Mouse (Mus musculus): ENCODE results near the gene Wnk2. TPM values are rescaled to one million over a fixed set of nuclear protein-coding genes. Genes with fewer than 3 reads are reported as not detected.

Wnk2 gene
- polyA plus RNA-seq, 1 experiment, result not detected

DNA sequence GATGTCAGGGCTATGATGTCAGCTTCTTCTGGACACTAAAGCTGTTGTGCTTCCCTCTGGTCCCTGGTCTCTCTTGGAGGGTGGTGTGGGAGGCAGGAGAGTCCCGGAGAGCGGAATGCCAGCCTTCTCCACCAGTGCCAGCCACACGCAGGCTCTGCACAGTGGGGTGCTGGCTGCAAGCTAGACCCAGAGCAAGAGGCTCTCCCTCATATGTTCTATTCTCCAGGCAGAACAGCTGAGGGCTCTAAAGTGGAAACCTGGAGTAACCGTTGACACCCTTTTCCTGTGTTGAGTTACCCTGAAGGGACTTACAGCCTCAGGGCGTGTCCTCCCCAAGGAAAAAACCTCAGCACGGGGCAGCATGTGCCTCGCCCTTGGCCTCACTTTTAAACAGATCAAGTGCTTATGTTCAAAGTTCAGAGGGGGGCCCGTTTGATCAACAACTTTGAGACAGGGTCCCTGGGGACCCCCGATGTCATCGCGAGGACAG is 39.0 kb upstream of the Wnk2 start:
- H3K27ac ChIP-seq (replicated peaks; ENCODE audit: low read depth, low read length), result peak overlapping the region; percentile 81
- peaks cover 35% of the 10 kb centered on the region for H3K4me1 ChIP-seq (ENCODE audit: control insufficient read depth, insufficient read depth, insufficient read length, low read length)
- H3K4me3 ChIP-seq (ENCODE audit: insufficient read depth, low read depth, low read length), result peak overlapping the region; percentile 51

DNA sequence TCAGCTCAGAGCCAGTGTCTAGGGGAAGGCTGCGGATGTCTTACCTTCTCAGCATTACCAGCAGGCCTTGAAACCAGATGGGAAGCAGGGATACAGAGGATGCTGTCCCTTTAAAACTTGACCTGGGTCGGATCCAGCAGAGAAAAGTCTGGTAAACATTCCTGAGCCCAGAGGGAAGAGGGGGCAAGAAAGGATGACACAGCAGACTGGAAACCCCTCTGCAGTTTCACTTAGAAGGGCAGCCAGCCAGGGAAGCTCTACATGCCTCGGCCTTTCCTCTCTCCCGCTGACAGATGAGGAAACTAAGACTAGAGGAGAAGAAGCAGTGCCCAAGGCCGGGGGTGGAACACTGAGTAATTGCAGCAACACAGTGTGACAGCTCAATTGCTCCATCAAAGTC is 35.8 kb upstream of the Wnk2 start:
- H3K4me1 ChIP-seq (ENCODE audit: control insufficient read depth, insufficient read depth, insufficient read length, low read length), result peaks cover 11% of the 10 kb centered on the region
- no peak overlapping the region for H3K4me3 ChIP-seq (ENCODE audit: insufficient read depth, low read depth, low read length)
- H3K27ac ChIP-seq (replicated peaks; ENCODE audit: low read depth, low read length), result no peak overlapping the region

DNA sequence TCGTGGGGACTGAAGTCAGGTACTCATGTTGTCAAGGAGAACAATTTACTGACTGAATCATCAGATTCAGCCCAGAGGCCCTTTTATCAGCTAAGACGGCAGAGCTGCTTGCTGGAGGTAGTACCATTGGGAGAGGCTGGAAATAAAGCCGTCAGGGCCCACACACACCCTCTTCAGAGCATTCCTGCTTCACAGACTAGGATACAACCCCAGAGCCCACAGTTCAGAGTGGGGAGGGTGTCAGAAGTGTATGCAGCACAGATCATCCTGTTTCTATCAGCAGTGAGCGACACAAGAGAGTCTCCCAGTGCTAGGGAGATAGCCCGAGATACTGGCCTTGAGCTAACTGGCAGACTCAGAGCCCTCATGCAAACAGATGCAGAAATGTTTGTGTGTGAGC is 35.3 kb upstream of the Wnk2 start:
- peaks cover 8% of the 10 kb centered on the region for H3K4me1 ChIP-seq (ENCODE audit: control insufficient read depth, insufficient read depth, insufficient read length, low read length)
- H3K4me3 ChIP-seq (ENCODE audit: insufficient read depth, low read depth, low read length), result no peak overlapping the region
- no peak overlapping the region for H3K27ac ChIP-seq (replicated peaks; ENCODE audit: low read depth, low read length)

DNA sequence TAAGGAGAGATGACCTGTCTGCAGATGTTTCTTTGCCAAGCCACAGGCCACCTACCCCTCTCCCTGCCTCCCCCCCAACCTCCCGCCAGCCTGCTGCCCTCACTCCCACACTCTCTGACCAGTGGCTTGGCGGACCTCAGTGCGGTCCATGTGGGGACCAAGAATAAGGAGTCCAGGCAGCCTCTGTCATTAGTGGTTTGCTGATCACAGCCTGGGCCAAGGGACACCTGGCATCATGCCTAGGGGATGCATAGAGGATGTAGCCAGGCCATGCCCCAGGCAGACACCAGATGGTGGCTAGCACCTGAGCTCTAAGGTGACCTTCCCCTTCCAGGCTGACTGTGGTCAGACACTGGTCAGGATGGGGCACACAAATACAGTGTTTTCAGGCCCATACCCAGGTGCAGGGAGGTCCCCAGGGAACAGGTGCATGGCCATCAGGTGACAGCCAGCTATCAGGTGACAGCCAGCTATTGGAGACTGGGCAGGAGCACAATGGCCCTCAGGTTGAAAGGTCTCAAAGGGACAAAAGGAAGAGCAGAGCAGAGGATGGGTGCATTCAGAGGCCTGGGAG is 33.7 kb upstream of the Wnk2 start:
- H3K4me3 ChIP-seq (ENCODE audit: insufficient read depth, low read depth, low read length), result no peak overlapping the region
- H3K4me1 ChIP-seq (ENCODE audit: control insufficient read depth, insufficient read depth, insufficient read length, low read length), result peaks cover 2% of the 10 kb centered on the region; the same call in 1 of the 2 replicates

DNA sequence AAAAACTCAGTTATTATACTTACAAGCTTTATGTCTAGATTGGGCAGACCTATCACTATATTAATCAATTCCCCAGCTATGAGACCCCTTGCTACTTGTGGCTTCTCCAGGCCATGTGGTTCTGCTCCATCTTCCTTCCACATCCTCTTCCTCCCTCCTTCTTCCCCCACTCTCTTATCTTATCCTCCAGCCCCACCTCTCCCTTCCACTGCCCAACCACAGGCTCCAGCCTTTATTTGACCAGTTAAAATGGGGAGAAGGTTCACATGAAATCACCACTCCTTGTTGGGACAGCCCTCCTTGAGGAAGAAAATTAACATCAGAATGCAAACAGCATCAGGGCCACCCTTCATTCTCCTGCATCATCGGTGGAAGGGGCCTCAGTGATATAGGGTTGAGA is 32.9 kb upstream of the Wnk2 start:
- H3K4me1 ChIP-seq (ENCODE audit: control insufficient read depth, insufficient read depth, insufficient read length, low read length), result no peaks in the 10 kb centered on the region; the same call in 1 of the 2 replicates
- no peak overlapping the region for H3K27ac ChIP-seq (replicated peaks; ENCODE audit: low read depth, low read length)

More for the DNA sequence above, 33.7 kb upstream of the Wnk2 start:
- no peak overlapping the region for H3K27ac ChIP-seq (replicated peaks; ENCODE audit: low read depth, low read length)

DNA sequence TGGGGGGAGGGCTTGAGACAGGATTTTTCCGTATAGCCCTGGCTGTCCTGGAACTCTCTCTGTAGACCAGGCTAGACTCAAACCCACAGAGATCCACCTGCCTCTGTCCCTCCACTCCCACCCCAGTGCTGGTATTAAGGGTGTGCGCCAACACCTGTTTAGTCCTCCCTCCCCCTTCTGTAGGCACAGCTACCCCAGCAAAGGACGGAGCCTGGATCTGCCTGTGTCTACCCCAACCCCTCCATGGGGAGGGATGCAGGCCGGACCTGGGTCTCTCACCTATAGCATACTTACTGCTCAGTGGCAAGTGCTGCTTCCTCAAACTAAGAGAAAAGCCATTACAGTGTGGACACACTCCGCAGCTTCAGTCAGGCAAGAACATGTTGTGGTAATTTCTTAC is 32.5 kb upstream of the Wnk2 start:
- Histone ChIP-seq H3K4me1 (ENCODE audit: control insufficient read depth, insufficient read depth, insufficient read length, low read length) (no peaks in the 10 kb centered on the region; the same call in 1 of the 2 replicates), H3K4me3 (ENCODE audit: insufficient read depth, low read depth, low read length) (no peak overlapping the region), H3K27ac (replicated peaks; ENCODE audit: low read depth, low read length) (no peak overlapping the region)

More for the DNA sequence above, 32.9 kb upstream of the Wnk2 start:
- H3K4me3 ChIP-seq (ENCODE audit: insufficient read depth, low read depth, low read length), result no peak overlapping the region

DNA sequence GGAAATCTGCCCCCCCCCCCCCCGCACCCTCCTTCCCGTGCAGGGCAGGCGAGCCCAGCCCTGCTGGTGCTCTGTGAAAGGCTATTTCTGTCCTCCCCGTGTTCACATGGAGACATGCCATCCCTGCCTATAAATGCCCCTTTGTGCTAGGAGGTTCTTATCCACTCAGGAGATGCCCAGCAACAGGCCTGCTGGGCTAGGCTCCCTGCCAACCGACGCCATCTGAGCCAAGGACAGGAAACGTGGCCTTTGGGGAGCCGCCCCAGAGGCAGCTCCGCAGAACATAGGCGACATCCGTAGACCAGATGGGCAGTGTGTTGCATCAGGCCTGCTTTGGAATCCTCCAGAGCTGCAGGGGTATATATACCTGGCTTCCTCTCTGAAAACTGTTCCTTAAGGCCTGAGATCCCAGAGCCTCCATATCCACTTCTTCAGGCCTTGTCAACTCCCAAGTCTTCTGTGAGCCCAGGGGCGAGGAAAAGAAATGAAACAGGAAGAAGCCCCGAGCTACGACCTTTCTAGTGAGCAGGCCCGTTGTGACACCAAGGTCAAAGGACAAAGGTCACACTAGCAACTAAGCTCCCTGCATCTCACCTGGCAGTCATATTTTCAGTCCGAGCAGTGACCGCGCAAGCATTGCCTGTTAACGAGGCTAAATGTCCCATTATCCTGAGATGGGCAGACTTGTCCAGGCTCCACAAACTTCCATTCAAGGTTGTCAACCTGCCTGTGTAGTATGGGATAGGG is 31.2 kb upstream of the Wnk2 start:
- Histone ChIP-seq H3K27ac (replicated peaks; ENCODE audit: low read depth, low read length) (no peak overlapping the region), H3K4me3 (ENCODE audit: insufficient read depth, low read depth, low read length) (no peak overlapping the region), H3K4me1 (ENCODE audit: control insufficient read depth, insufficient read depth, insufficient read length, low read length) (no peaks in the 10 kb centered on the region; the same call in 1 of the 2 replicates)

DNA sequence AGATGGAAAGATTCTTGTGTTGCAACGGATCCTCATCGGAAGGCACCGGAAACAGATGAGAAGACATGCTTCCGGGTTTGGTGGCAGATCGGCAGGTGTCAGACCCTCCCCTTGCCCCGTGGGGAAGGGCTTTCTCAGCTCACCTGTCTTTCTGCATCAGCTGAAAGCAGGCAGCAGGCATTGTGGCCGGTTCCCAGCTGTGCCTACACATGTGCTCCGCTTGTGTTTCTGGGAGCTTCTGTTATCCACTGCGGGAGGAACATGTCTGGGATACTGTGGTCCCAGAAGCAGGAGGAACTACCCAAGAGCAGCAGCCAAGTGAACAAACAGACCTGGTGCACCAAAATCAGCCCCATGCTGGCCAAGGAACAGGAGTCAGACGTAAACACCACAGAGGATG is 27.7 kb upstream of the Wnk2 start:
- Histone ChIP-seq H3K4me3 (ENCODE audit: insufficient read depth, low read depth, low read length) (no peak overlapping the region), H3K4me1 (ENCODE audit: control insufficient read depth, insufficient read depth, insufficient read length, low read length) (no peaks in the 10 kb centered on the region; the same call in 1 of the 2 replicates)

DNA sequence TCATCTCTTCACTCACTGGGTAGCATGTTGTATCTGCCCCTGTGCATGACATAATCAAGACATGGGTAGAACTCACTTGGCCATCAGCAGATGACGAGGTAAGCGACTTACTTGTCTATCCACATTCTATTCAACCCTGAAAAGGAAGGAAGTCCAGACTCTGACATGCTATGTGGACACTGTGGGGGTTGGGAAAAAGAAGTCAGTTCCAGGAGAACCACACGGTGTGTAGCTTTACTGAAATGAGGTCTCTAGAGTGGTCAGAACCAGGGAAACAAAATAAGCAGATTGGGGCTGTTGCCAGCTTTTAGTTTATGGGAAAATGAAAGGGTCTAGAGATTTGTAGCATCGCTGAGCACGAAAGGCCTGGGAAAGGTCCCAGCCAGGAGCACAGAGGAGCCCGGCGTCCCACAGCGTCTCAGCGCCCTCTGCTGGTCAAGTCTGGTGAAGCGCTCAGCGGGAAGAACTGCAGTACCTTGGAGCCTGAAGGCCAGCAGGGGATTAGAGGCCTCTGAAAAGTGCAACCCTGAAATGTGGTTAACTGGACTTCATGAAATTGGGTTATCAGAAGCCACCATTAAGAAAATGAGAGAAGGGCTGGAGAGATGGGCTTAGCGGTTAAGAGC is 25.3 kb upstream of the Wnk2 start:
- Histone ChIP-seq H3K27ac (replicated peaks; ENCODE audit: low read depth, low read length) (no peak overlapping the region), H3K4me1 (ENCODE audit: control insufficient read depth, insufficient read depth, insufficient read length, low read length) (no peaks in the 10 kb centered on the region), H3K4me3 (ENCODE audit: insufficient read depth, low read depth, low read length) (no peak overlapping the region)

More for the DNA sequence above, 27.7 kb upstream of the Wnk2 start:
- H3K27ac ChIP-seq (replicated peaks; ENCODE audit: low read depth, low read length), result no peak overlapping the region

DNA sequence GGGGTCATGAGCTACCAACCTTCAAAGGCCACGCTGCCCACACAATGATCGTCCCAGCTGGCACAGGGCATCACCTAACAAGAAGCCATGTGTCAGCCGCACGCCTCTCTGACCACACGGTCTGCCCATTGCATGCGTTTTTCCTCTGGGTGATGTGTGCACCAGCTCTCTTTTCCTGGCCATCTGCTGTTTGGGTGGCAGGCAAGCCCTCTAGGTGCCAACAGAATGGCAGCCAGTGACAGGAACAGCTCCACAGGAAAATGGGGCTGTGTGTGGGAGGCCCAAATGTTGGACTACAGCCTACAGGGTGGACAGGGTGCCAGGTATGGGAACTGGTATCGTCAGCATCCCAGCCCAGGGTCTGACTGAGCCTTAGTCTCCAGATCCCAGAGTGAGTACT is 24.5 kb upstream of the Wnk2 start:
- Histone ChIP-seq H3K27ac (replicated peaks; ENCODE audit: low read depth, low read length) (no peak overlapping the region), H3K4me3 (ENCODE audit: insufficient read depth, low read depth, low read length) (no peak overlapping the region), H3K4me1 (ENCODE audit: control insufficient read depth, insufficient read depth, insufficient read length, low read length) (no peaks in the 10 kb centered on the region)

DNA sequence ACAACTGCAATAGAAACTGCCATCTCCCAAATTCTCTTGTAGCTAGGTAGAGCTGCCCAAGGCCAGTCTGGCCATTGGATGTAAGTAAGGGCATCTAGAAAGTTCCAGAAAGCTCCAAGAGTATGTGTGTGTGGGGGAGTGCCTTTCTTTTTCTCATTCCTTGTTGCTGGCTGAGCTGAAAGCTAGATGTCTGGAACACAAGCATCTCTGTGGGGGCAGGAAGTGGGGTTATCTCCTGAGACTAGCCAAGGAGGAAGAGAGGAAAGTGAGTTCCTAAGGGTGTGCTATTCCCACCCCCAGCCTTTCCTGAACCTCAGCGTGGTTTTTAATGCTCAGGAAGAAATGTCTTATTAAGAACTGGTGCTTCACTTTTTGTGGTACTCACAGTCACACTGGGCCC is 23.9 kb upstream of the Wnk2 start:
- no peaks in the 10 kb centered on the region for H3K4me1 ChIP-seq (ENCODE audit: control insufficient read depth, insufficient read depth, insufficient read length, low read length)
- H3K27ac ChIP-seq (replicated peaks; ENCODE audit: low read depth, low read length), result no peak overlapping the region
- H3K4me3 ChIP-seq (ENCODE audit: insufficient read depth, low read depth, low read length), result no peak overlapping the region

DNA sequence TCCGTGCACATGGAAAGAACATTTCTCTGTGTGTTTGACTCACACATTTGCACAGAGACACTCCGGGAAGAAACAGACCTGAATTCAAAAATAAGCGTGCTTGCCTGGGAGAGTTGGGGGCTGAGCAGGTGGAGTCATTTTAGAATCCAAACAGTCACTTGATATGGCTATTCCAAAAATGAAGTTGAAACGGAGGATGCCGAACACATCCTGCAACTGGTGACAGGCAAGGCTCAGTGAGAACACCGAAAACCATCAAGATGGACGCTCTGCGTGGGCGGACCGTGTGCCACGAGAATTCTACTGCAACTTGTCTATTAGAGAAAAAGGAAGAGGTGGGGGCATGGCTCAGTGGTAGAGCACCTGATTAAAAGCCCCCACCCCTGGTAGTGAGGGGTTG is 22.8 kb upstream of the Wnk2 start:
- Histone ChIP-seq H3K27ac (replicated peaks; ENCODE audit: low read depth, low read length) (no peak overlapping the region), H3K4me1 (ENCODE audit: control insufficient read depth, insufficient read depth, insufficient read length, low read length) (no peaks in the 10 kb centered on the region), H3K4me3 (ENCODE audit: insufficient read depth, low read depth, low read length) (no peak overlapping the region)

DNA sequence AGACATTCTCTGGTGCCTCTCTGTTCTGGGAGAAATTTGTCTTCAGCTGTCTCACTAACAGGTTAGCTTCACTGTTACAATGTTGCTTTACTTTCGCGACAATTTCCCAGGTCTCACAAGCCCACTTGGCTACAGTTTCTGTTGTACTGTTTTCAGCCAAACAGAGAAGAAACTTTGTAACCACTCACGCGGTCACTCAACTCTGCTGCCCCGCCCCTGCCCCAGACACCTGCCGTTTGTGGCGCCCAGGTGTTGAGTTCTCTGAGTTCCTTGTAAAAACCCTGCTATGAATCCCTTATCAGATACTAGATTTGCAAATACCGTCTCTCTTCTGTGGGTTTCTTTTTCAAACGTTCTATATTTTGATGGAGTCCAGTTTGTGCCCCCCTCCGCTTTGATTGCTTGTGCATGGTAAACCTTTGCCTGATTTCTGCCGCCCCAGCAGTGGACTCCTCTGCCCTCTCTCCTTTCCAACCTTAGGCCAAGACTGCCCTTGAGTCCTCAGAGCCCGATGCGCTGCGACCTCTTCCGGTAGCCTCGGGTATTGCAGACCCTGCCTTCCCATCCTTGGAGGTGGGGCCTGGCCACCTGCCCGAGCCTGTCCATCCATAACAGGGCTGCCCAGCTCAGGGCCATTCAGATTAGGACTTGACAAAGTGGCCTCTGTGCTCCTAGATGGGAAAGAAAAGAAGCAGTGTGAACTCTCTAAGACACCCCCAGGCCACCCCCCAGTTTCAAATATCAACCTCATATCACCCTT is 21.8 kb upstream of the Wnk2 start:
- Histone ChIP-seq H3K4me1 (ENCODE audit: control insufficient read depth, insufficient read depth, insufficient read length, low read length) (no peaks in the 10 kb centered on the region), H3K4me3 (ENCODE audit: insufficient read depth, low read depth, low read length) (no peak overlapping the region), H3K27ac (replicated peaks; ENCODE audit: low read depth, low read length) (no peak overlapping the region)

DNA sequence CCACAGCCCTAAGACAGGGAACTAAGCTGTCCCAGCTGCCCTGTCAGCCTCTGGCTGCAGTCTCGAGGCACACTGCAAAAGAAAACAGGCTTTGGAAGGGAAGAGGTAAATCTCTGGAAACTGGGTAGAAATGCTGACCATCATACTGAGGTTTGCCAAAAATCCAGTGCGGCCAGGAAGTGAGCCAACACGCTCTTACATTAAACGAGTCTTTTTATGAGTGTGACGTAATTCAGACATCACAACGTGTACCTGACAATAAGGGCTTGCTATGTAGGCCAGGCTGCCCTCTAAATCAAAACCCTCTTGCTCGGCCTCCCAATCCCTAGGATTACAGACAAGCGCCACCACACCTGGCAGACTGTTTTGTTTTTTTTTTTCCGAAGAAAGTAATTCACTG is 19.3 kb upstream of the Wnk2 start:
- H3K27ac ChIP-seq (replicated peaks; ENCODE audit: low read depth, low read length), result no peak overlapping the region
- H3K4me1 ChIP-seq (ENCODE audit: control insufficient read depth, insufficient read depth, insufficient read length, low read length), result no peaks in the 10 kb centered on the region
- H3K4me3 ChIP-seq (ENCODE audit: insufficient read depth, low read depth, low read length), result no peak overlapping the region

DNA sequence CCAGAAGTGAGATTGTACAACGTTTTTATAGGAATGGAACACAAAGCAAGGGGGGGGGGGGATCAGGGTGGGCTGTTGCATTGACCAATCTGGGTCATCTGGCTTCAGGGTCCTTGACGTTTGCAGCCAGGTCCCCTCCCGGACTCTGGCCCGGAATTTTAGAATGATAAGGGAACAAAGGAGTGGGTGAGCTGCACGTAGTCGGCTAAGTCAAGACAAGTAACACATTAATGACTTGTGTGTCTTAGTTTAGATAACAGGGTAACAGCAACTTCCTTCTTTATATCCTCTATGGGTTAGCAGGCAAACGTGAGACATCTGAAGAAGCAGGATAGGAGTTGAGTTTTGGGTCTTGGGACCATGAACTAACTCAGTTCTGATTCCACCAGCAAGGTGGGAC is 15.8 kb upstream of the Wnk2 start:
- Histone ChIP-seq H3K27ac (replicated peaks; ENCODE audit: low read depth, low read length) (no peak overlapping the region), H3K4me1 (ENCODE audit: control insufficient read depth, insufficient read depth, insufficient read length, low read length) (no peaks in the 10 kb centered on the region), H3K4me3 (ENCODE audit: insufficient read depth, low read depth, low read length) (no peak overlapping the region)
